Mouse (Mus musculus) CD4-positive helper T cell, adult 2 months (primary cell): ENCODE results near the gene Rbbp5.

ENCODE experiments used
- DNase-seq: peaks from one replicate; pipeline ENCODE4 v3.0.0-alpha.2; 2012; ENCODE audit warnings: low read depth, missing footprints, low spot score

Rbbp5 gene

GRCm38 (mm10) chr1:132500535-132500934 lies 23.4 kb downstream of the Rbbp5 start:
- no peak for DNase-seq

- DNase-seq, result no peak
These were observed 28.0 kb downstream of the Rbbp5 start for GRCm38 (mm10) chr1:132505155-132505554.

GRCm38 (mm10) chr1:132506058-132506457 lies 28.9 kb downstream of the Rbbp5 start, which contains the start of gene Tmem81:
TSS of gene Tmem81 (plus strand) at chr1:132506230.
- DNase-seq, result no peak

GRCm38 (mm10) chr1:132506656-132507055 lies 29.5 kb downstream of the Rbbp5 start:
- DNase-seq, result no peak

- no peak for DNase-seq
These were observed 32.6 kb downstream of the Rbbp5 start for GRCm38 (mm10) chr1:132509771-132510170.

- no peak for DNase-seq
These were observed 34.4 kb downstream of the Rbbp5 start for GRCm38 (mm10) chr1:132511521-132511920.

GRCm38 (mm10) chr1:132512106-132512505 lies 34.9 kb downstream of the Rbbp5 start:
- DNase-seq, result no peak

- no peak for DNase-seq
These were observed 38.2 kb downstream of the Rbbp5 start for GRCm38 (mm10) chr1:132515339-132515738.

GRCm38 (mm10) chr1:132516776-132517175 lies 39.6 kb downstream of the Rbbp5 start:
- no peak for DNase-seq

- no peak for DNase-seq
These were observed 41.5 kb downstream of the Rbbp5 start for GRCm38 (mm10) chr1:132518621-132519020.

- no peak for DNase-seq
These were observed 42.6 kb downstream of the Rbbp5 start for GRCm38 (mm10) chr1:132519734-132520133.

- DNase-seq, result peak; percentile 46
These were observed 43.6 kb downstream of the Rbbp5 start for GRCm38 (mm10) chr1:132520764-132521163.

GRCm38 (mm10) chr1:132523048-132523447 lies 45.9 kb downstream of the Rbbp5 start:
- DNase-seq, result no peak

GRCm38 (mm10) chr1:132523920-132524319 lies 46.8 kb downstream of the Rbbp5 start:
- DNase-seq, result peak; percentile 40

- DNase-seq, result peak; percentile 35
These were observed 48.7 kb downstream of the Rbbp5 start for GRCm38 (mm10) chr1:132525832-132526231.

GRCm38 (mm10) chr1:132528071-132528470 lies 50.9 kb downstream of the Rbbp5 start:
- no peak for DNase-seq

- DNase-seq, result no peak
These were observed 51.6 kb downstream of the Rbbp5 start for GRCm38 (mm10) chr1:132528647-132529334.

- no peak for DNase-seq
These were observed 53.5 kb downstream of the Rbbp5 start for GRCm38 (mm10) chr1:132530631-132531191.

- no peak for DNase-seq
These were observed 55.4 kb downstream of the Rbbp5 start for GRCm38 (mm10) chr1:132532521-132532920.

GRCm38 (mm10) chr1:132533840-132534239 lies 56.7 kb downstream of the Rbbp5 start:
- DNase-seq, result no peak

GRCm38 (mm10) chr1:132535541-132535940 lies 58.4 kb downstream of the Rbbp5 start:
- DNase-seq, result no peak

GRCm38 (mm10) chr1:132536416-132536815 lies 59.3 kb downstream of the Rbbp5 start:
- DNase-seq, result no peak

- DNase-seq, result no peak
These were observed 60.6 kb downstream of the Rbbp5 start for GRCm38 (mm10) chr1:132537736-132538135.
